In genomic region chr4:134002903-134003302, GRCm38 (mm10) we compare ENCODE assay signal across 22 mouse cellular contexts. TPM values are rescaled to one million over a fixed set of nuclear protein-coding genes. Genes with fewer than 3 reads are reported as not detected.
"Had no signal": no experiment of that assay in that cellular context is flagged by ENCODE, and none has a peak within 500 bp of the region (broad histone marks: within the 10 kb centered on the region; RNA-seq: fewer than 3 reads in every experiment).

No protein-coding gene starts in this region.

- H3K27ac ChIP-seq: kidney, embryonic 15.5 days; limb, embryonic 10.5 days; liver, embryonic 15.5 days; neural tube, embryonic 12.5 days had no signal

- H3K27me3 ChIP-seq: kidney, embryonic 15.5 days; liver, embryonic 15.5 days; neural tube, embryonic 12.5 days had no signal

- H3K9ac ChIP-seq: kidney, embryonic 15.5 days; liver, embryonic 15.5 days; neural tube, embryonic 12.5 days had no signal

- H3K9me3 ChIP-seq: kidney, embryonic 15.5 days; limb, embryonic 10.5 days; liver, embryonic 15.5 days; neural tube, embryonic 12.5 days had no signal

- DNase-seq: kidney, postnatal 14 days; lung, adult 2 months; lung, postnatal 36 days; retina, postnatal 1 day; right cerebral cortex, postnatal 4 days; spleen, adult 18-20 months; thymus, adult 18-20 months; thymus, postnatal 14 days had no signal

- H3K4me3 ChIP-seq: kidney, embryonic 15.5 days; limb, embryonic 10.5 days; liver, embryonic 15.5 days; neural tube, embryonic 12.5 days had no signal

- ATAC-seq: lung, postnatal 0 days had no signal

- H3K4me2 ChIP-seq: kidney, embryonic 15.5 days; liver, embryonic 11.5 days; liver, embryonic 15.5 days; neural tube, embryonic 12.5 days had no signal

- H3K36me3 ChIP-seq: neural tube, embryonic 12.5 days had no signal

RNA-seq across cellular contexts. Expression of gene Lin28a, which starts 15.7 kb away (rescaled TPM):
- total RNA-seq: layer of hippocampus, adult 8-10 months; layer of hippocampus, postnatal 14 days; left cerebral cortex, adult 18-20 months; left cerebral cortex, postnatal 14 days had no signal
- polyA plus RNA-seq: large intestine, adult 2 months; lung, postnatal 0 days had no signal

RNA-seq across cellular contexts. Expression of gene Zfp683, which starts 50.7 kb away (rescaled TPM):
- total RNA-seq: layer of hippocampus, adult 8-10 months; layer of hippocampus, postnatal 14 days; left cerebral cortex, adult 18-20 months; left cerebral cortex, postnatal 14 days; megakaryocyte progenitor cell, adult 5-6 weeks; monocyte, adult 5-6 weeks had no signal
- polyA plus RNA-seq: kidney, embryonic 15.5 days; limb, embryonic 10.5 days; liver, embryonic 11.5 days; liver, embryonic 15.5 days; lung, postnatal 0 days; neural tube, embryonic 12.5 days; stomach, embryonic 14.5 days had no signal
